Mouse (Mus musculus) forebrain, embryonic 11.5 days (tissue): ENCODE measurements at regions not wholly inside any gene's neighbourhood (a gene's known extent, or its start where the extent isn't known, plus 50 kb on each side); places are given as distances from the start of the nearest gene placed in this dataset.
A peak's percentile ranks its signal among the peaks of the same experiment; 100 is the strongest.

Experiments
- ATAC-seq: fragments of 200-750 bp; cut with Nextera tagmentation; replicated peaks from 2 replicates; pipeline ENCODE4 v1.8.0; 2017; ENCODE audit warnings: moderate TSS enrichment; ENCODE audit not compliant: low FRiP score
- DNase-seq: peaks from one replicate; pipeline ENCODE4 v3.0.0-alpha.2; 2017; ENCODE audit warnings: low spot score
- H3K27ac ChIP-seq: fragments of 300-500 bp; sonication (generic); 2 replicates; pipeline ENCODE4 v1.5.1; 2014; ENCODE audit warnings: low read depth, low read length
- H3K27me3 ChIP-seq: fragments of 300-500 bp; sonication (generic); 2 replicates; pipeline ENCODE4 v1.6.1; 2014; ENCODE audit warnings: mild to moderate bottlenecking, low read length, mixed read lengths; ENCODE audit not compliant: control insufficient read depth, insufficient read depth
- H3K36me3 ChIP-seq: fragments of 300-500 bp; sonication (generic); 2 replicates; pipeline ENCODE4 v1.6.1; 2014; ENCODE audit warnings: mild to moderate bottlenecking, low read length, moderate library complexity, mixed read lengths; ENCODE audit not compliant: control insufficient read depth, insufficient read depth
- H3K4me1 ChIP-seq: fragments of 300-500 bp; sonication (generic); replicated peaks from 2 replicates; pipeline ENCODE4 v1.6.1; 2014; ENCODE audit warnings: low read length, mixed read lengths; ENCODE audit not compliant: control insufficient read depth, insufficient read depth
- H3K4me2 ChIP-seq: fragments of 300-500 bp; sonication (generic); 2 replicates; pipeline ENCODE4 v1.6.1; 2014; ENCODE audit warnings: low read depth, mild to moderate bottlenecking, low read length, moderate library complexity, mixed read lengths; ENCODE audit not compliant: severe bottlenecking
- H3K4me3 ChIP-seq: fragments of 300-500 bp; sonication (generic); 2 replicates; pipeline ENCODE4 v1.5.1; 2014; ENCODE audit warnings: low read depth, low read length
- H3K9ac ChIP-seq: fragments of 300-500 bp; sonication (generic); 2 replicates; pipeline ENCODE4 v1.6.1; 2014; ENCODE audit warnings: low read length
- H3K9me3 ChIP-seq: fragments of 300-500 bp; sonication (generic); 2 replicates; pipeline ENCODE4 v1.6.1; 2016; ENCODE audit warnings: low read length, mixed read lengths; ENCODE audit not compliant: control insufficient read depth
- WGBS: fragments of 180-500 bp; shearing (Covaris S2); extraction: QIAGEN DNeasy Blood & Tissue Kit; methylation state at CpG from one replicate; pipeline ENCODE4 v1.1.7; 2014; 5-methylcytosine and 5-hydroxymethylcytosine counted together

GRCm38 (mm10) chr3:29831346-29831745, 716.5 kb downstream of the Mecom start:
- Histone ChIP-seq H3K9me3 (no peaks in the 10 kb centered on the region), H3K9ac (no peak overlapping the region), H3K27ac (no peak overlapping the region), H3K4me2 (no peak overlapping the region), H3K4me3 (no peak overlapping the region), H3K4me1 (no peaks in the 10 kb centered on the region), H3K36me3 (no peaks in the 10 kb centered on the region), H3K27me3 (no peaks in the 10 kb centered on the region)
- DNase-seq (no peak), ATAC-seq (no peak)
- WGBS, result 81% methylated on average over 1 of the region's 1 CpGs

- ATAC-seq, result no peak
- Histone ChIP-seq H3K4me3 (no peak overlapping the region), H3K4me2 (no peak overlapping the region), H3K36me3 (no peaks in the 10 kb centered on the region), H3K9ac (no peak overlapping the region), H3K27me3 (no peaks in the 10 kb centered on the region), H3K9me3 (no peaks in the 10 kb centered on the region), H3K4me1 (no peaks in the 10 kb centered on the region), H3K27ac (no peak overlapping the region)
- no peak for DNase-seq
- 87% methylated on average over 10 of the region's 10 CpGs for WGBS
These were observed 725.0 kb downstream of the Mecom start for GRCm38 (mm10) chr3:29822622-29823370.

- 89% methylated on average over 4 of the region's 4 CpGs for WGBS
These were observed 730.8 kb downstream of the Mecom start for GRCm38 (mm10) chr3:29816964-29817363.

GRCm38 (mm10) chr3:29813276-29813675, 731.5 kb downstream of the Egfem1 start:
- no peaks in the 10 kb centered on the region for H3K9me3 ChIP-seq
- no peaks in the 10 kb centered on the region for H3K4me1 ChIP-seq
- no peak overlapping the region for H3K4me3 ChIP-seq
- H3K36me3 ChIP-seq, result no peaks in the 10 kb centered on the region
- no peak overlapping the region for H3K9ac ChIP-seq
- no peaks in the 10 kb centered on the region for H3K27me3 ChIP-seq
- ATAC-seq, result no peak
- WGBS, result 71% methylated on average over 7 of the region's 7 CpGs
- H3K27ac ChIP-seq, result no peak overlapping the region
- H3K4me2 ChIP-seq, result no peak overlapping the region
- no peak for DNase-seq

More at GRCm38 (mm10) chr3:29816964-29817363, 730.8 kb downstream of the Mecom start:
- no peak overlapping the region for H3K4me3 ChIP-seq
- H3K27ac ChIP-seq, result no peak overlapping the region
- no peak for DNase-seq
- no peaks in the 10 kb centered on the region for H3K4me1 ChIP-seq
- no peak for ATAC-seq
- H3K36me3 ChIP-seq, result no peaks in the 10 kb centered on the region
- H3K27me3 ChIP-seq, result no peaks in the 10 kb centered on the region
- H3K4me2 ChIP-seq, result no peak overlapping the region
- H3K9me3 ChIP-seq, result no peaks in the 10 kb centered on the region
- H3K9ac ChIP-seq, result no peak overlapping the region

GRCm38 (mm10) chr3:29812480-29813240, 730.8 kb downstream of the Egfem1 start:
- Histone ChIP-seq H3K9me3 (no peaks in the 10 kb centered on the region), H3K27ac (no peak overlapping the region), H3K4me2 (no peak overlapping the region; the same call in 1 of the 2 replicates), H3K9ac (no peak overlapping the region), H3K4me1 (no peaks in the 10 kb centered on the region), H3K27me3 (no peaks in the 10 kb centered on the region), H3K36me3 (no peaks in the 10 kb centered on the region), H3K4me3 (no peak overlapping the region)
- WGBS, result 43% methylated on average over 14 of the region's 14 CpGs
- ATAC-seq (peak; percentile 49; the same call in 1 of the 2 replicates), DNase-seq (no peak)

GRCm38 (mm10) chr3:29806046-29806445, 724.2 kb downstream of the Egfem1 start:
- no peaks in the 10 kb centered on the region for H3K36me3 ChIP-seq

GRCm38 (mm10) chr3:29803456-29803855, 721.6 kb downstream of the Egfem1 start:
- no peak overlapping the region for H3K27ac ChIP-seq
- H3K9ac ChIP-seq, result no peak overlapping the region
- ATAC-seq, result no peak
- H3K4me3 ChIP-seq, result no peak overlapping the region
- H3K27me3 ChIP-seq, result no peaks in the 10 kb centered on the region
- no peak overlapping the region for H3K4me2 ChIP-seq
- DNase-seq, result no peak
- no peaks in the 10 kb centered on the region for H3K9me3 ChIP-seq
- H3K4me1 ChIP-seq, result no peaks in the 10 kb centered on the region
- no peaks in the 10 kb centered on the region for H3K36me3 ChIP-seq
- 50% methylated on average over 5 of the region's 5 CpGs for WGBS

More at GRCm38 (mm10) chr3:29806046-29806445, 724.2 kb downstream of the Egfem1 start:
- ATAC-seq (no peak), DNase-seq (no peak)
- Histone ChIP-seq H3K27ac (no peak overlapping the region), H3K4me1 (no peaks in the 10 kb centered on the region), H3K4me3 (no peak overlapping the region), H3K4me2 (no peak overlapping the region), H3K9ac (no peak overlapping the region), H3K9me3 (no peaks in the 10 kb centered on the region), H3K27me3 (no peaks in the 10 kb centered on the region)
- WGBS, result 92% methylated on average over 2 of the region's 2 CpGs

- no peak overlapping the region for H3K4me2 ChIP-seq
- DNase-seq (no peak), ATAC-seq (no peak)
- no peaks in the 10 kb centered on the region for H3K27me3 ChIP-seq
- no peaks in the 10 kb centered on the region for H3K4me1 ChIP-seq
- H3K4me3 ChIP-seq, result no peak overlapping the region
- no peaks in the 10 kb centered on the region for H3K36me3 ChIP-seq
- WGBS, result 71% methylated on average over 3 of the region's 3 CpGs
- no peak overlapping the region for H3K9ac ChIP-seq
- no peak overlapping the region for H3K27ac ChIP-seq
- H3K9me3 ChIP-seq, result no peaks in the 10 kb centered on the region
These were observed 719.3 kb downstream of the Egfem1 start for GRCm38 (mm10) chr3:29801081-29801480.
